Mouse (Mus musculus) stomach, postnatal 0 days (tissue): ENCODE measurements at regions not wholly inside any gene's neighbourhood (a gene's known extent, or its start where the extent isn't known, plus 50 kb on each side); places are given as distances from the start of the nearest gene placed in this dataset.

Experiments
- ATAC-seq: fragments of 200-750 bp; cut with Nextera tagmentation; 2 replicates; pipeline ENCODE4 v1.8.0; 2017; ENCODE audit not compliant: low FRiP score, low TSS enrichment
- DNase-seq: peaks from one replicate; pipeline ENCODE4 v3.0.0-alpha.2; 2016; ENCODE audit warnings: low spot score
- H3K27ac ChIP-seq: fragments of 300-500 bp; sonication (generic); replicated peaks from 2 replicates; pipeline ENCODE4 v1.5.1; 2014; ENCODE audit warnings: mild to moderate bottlenecking, control low read depth
- H3K27me3 ChIP-seq: fragments of 300-500 bp; sonication (generic); 2 replicates; pipeline ENCODE4 v1.6.1; 2014; ENCODE audit warnings: low read length; ENCODE audit not compliant: control insufficient read depth, insufficient read depth
- H3K36me3 ChIP-seq: fragments of 300-500 bp; sonication (generic); 2 replicates; pipeline ENCODE4 v1.6.1; 2014; ENCODE audit warnings: low read length, mixed read lengths; ENCODE audit not compliant: control insufficient read depth, insufficient read depth
- H3K4me1 ChIP-seq: fragments of 300-500 bp; sonication (generic); replicated peaks from 2 replicates; pipeline ENCODE4 v1.6.1; 2014; ENCODE audit warnings: antibody characterized with exemption; ENCODE audit not compliant: control insufficient read depth, insufficient read depth
- H3K4me2 ChIP-seq: fragments of 300-500 bp; sonication (generic); replicated peaks from 2 replicates; pipeline ENCODE4 v1.6.1; 2014; ENCODE audit warnings: low read depth, mild to moderate bottlenecking, control low read depth, moderate library complexity
- H3K4me3 ChIP-seq: fragments of 300-500 bp; sonication (generic); 2 replicates; pipeline ENCODE4 v1.5.1; 2014; ENCODE audit warnings: low read depth, low read length, control low read depth
- H3K9ac ChIP-seq: fragments of 300-500 bp; sonication (generic); 2 replicates; pipeline ENCODE4 v1.6.1; 2014; ENCODE audit warnings: mild to moderate bottlenecking, low read length, control low read depth, mixed read lengths
- H3K9me3 ChIP-seq: fragments of 300-500 bp; sonication (generic); 2 replicates; pipeline ENCODE4 v1.6.1; 2016; ENCODE audit warnings: low read length; ENCODE audit not compliant: control insufficient read depth
- CTCF ChIP-seq: IDR thresholded peaks from 2 replicates; pipeline ENCODE4 v1.5.1; 2016; ENCODE audit warnings: antibody characterized with exemption, low read depth, mild to moderate bottlenecking, moderate library complexity
- EP300 ChIP-seq: optimal IDR thresholded peaks from 2 replicates; pipeline ENCODE3; 2016; ENCODE audit warnings: antibody characterized with exemption
- WGBS: fragments of 180-500 bp; shearing (Covaris S2); extraction: QIAGEN DNeasy Blood & Tissue Kit; methylation state at CpG from one replicate; pipeline ENCODE4 v1.1.7; 2014; 5-methylcytosine and 5-hydroxymethylcytosine counted together

DNA sequence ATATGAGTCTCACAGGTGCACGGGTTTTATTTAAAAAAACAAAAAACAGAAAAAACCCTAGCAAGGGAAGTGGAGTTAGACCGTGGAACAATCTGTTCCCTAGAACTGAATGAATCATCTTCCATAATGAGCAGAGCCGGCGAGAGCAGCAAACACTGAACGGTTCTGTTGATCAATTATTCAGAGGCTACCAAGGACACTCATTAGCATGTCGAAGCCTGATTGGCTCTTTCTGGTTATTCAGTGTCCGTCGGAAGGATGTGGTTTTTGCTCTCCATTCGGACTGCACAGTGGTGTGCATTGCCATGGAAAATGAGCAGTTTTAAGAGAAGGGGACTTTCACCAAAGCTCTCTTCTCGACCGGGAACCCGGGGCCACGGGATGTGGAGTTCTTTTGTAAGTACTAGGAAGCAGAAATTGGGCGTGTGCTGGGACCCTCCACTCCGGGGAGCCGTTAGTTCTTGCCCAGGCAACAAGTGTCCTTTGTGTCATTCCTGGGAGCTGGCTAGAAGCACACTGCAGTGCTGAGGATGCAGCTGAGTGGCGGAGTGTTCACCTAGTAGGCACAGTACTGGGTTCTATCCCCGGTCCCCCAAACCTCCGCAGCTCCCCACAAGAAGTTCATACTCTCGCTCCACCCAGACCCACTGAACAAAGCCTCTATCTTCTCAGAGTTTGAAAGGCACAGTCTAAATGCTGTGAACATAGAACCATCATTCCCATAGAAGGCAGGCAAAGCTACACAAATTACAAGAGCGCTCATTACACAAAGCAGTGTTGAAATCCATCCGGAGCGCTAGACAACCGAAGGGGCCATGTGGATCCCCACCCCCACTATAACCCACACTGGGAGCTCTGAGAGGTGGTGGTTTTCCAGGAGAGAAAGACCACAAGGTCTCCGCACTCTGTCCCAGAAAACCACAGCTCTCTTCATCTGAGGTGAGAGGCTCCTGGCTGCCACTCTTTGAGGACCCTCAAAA lies 83.9 kb upstream of the Zfp366 start:
- no peaks in the 10 kb centered on the region for H3K27me3 ChIP-seq
- H3K4me3 ChIP-seq = no peak overlapping the region
- WGBS = 52% methylated on average over 25 of the region's 25 CpGs
- H3K4me1 ChIP-seq = no peaks in the 10 kb centered on the region
- H3K9me3 ChIP-seq = no peaks in the 10 kb centered on the region
- no peak for TF ChIP-seq CTCF
- TF ChIP-seq EP300 = no peak
- no peaks in the 10 kb centered on the region for H3K36me3 ChIP-seq
- DNase-seq (peak; percentile 21), ATAC-seq (peak; percentile 74; the same call in 1 of the 2 replicates)
- H3K9ac ChIP-seq = no peak overlapping the region
- H3K27ac ChIP-seq = peak overlapping the region; percentile 53; the same call in 1 of the 2 replicates
- no peak overlapping the region for H3K4me2 ChIP-seq

GRCm38 (mm10) chr13:99099794-99100429 lies 84.7 kb upstream of the Zfp366 start:
- H3K9ac ChIP-seq = no peak overlapping the region
- H3K27me3 ChIP-seq = no peaks in the 10 kb centered on the region
- ATAC-seq (no peak), DNase-seq (no peak)
- no peaks in the 10 kb centered on the region for H3K36me3 ChIP-seq
- H3K4me3 ChIP-seq = no peak overlapping the region
- H3K9me3 ChIP-seq = no peaks in the 10 kb centered on the region
- no peak overlapping the region for H3K4me2 ChIP-seq
- no peaks in the 10 kb centered on the region for H3K4me1 ChIP-seq
- 0 out of 2 replicates have a peak overlapping the region, but pooled peaks have one; percentile 49 for H3K27ac ChIP-seq
- no peak for TF ChIP-seq CTCF
- no peak for TF ChIP-seq EP300
- 68% methylated on average over 6 of the region's 6 CpGs for WGBS

DNA sequence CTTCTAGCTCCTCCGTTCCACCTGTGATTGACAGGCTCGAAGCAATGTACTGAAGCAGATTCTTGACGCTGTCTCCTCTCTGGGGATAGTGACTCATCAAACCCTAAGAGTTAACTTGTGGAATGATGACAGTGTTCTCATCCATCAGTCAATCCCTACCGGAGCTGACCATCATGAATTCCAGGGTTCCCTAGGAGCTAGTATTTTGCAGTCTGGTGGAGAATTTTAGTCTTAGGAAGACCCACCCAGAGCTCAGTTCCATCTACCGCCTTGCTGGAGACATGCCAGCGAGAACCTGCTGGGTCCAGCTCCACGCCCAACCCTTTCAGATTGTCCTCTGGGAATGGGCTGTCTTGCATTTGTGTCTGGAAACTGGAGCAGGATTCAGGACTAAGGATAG lies 85.4 kb upstream of the Zfp366 start:
- H3K9ac ChIP-seq = no peak overlapping the region
- H3K27ac ChIP-seq = no peak overlapping the region
- 75% methylated on average over 7 of the region's 7 CpGs for WGBS
- no peaks in the 10 kb centered on the region for H3K9me3 ChIP-seq
- TF ChIP-seq EP300 (no peak), CTCF (no peak)
- no peak overlapping the region for H3K4me2 ChIP-seq
- no peaks in the 10 kb centered on the region for H3K27me3 ChIP-seq
- DNase-seq = no peak
- H3K4me3 ChIP-seq = no peak overlapping the region
- no peaks in the 10 kb centered on the region for H3K36me3 ChIP-seq
- no peak for ATAC-seq
- no peaks in the 10 kb centered on the region for H3K4me1 ChIP-seq

GRCm38 (mm10) chr13:99097606-99098545 lies 86.7 kb upstream of the Zfp366 start:
- no peak overlapping the region for H3K4me2 ChIP-seq
- no peaks in the 10 kb centered on the region for H3K36me3 ChIP-seq
- H3K4me3 ChIP-seq = no peak overlapping the region
- no peak overlapping the region for H3K27ac ChIP-seq
- H3K9ac ChIP-seq = no peak overlapping the region
- WGBS = 95% methylated on average over 6 of the region's 6 CpGs
- DNase-seq (no peak), ATAC-seq (no peak)
- no peaks in the 10 kb centered on the region for H3K27me3 ChIP-seq
- no peaks in the 10 kb centered on the region for H3K4me1 ChIP-seq
- no peaks in the 10 kb centered on the region for H3K9me3 ChIP-seq
- no peak for TF ChIP-seq CTCF
- no peak for TF ChIP-seq EP300

GRCm38 (mm10) chr13:99096837-99097236 lies 87.8 kb upstream of the Zfp366 start:
- WGBS = 94% methylated on average over 6 of the region's 6 CpGs
- H3K4me3 ChIP-seq = no peak overlapping the region
- no peak overlapping the region for H3K4me2 ChIP-seq
- no peak for ATAC-seq
- no peak overlapping the region for H3K9ac ChIP-seq
- TF ChIP-seq CTCF = no peak
- TF ChIP-seq EP300 = no peak
- no peak for DNase-seq
- no peak overlapping the region for H3K27ac ChIP-seq
- H3K27me3 ChIP-seq = no peaks in the 10 kb centered on the region
- H3K4me1 ChIP-seq = 0 out of 2 replicates have a peak, but pooled peaks cover 2% of the 10 kb centered on the region
- H3K36me3 ChIP-seq = no peaks in the 10 kb centered on the region
- no peaks in the 10 kb centered on the region for H3K9me3 ChIP-seq
